Mouse (Mus musculus): ENCODE data around the gene Zfhx3.

GRCm38 (mm10) chr8:108580364-108580763 is 637.9 kb downstream of the Zfhx3 start:
- TF ChIP-seq CTCF (IDR thresholded peaks at IDR 0.05; ENCODE audit: low read depth) (no peak), EP300 (IDR thresholded peaks at IDR 0.05; ENCODE audit: low read depth) (no peak)

Data from liver, embryonic 14.5 days (tissue).